Mouse (Mus musculus): ENCODE data around the gene Col23a1. TPM values are rescaled to one million over a fixed set of nuclear protein-coding genes. Genes with fewer than 3 reads are reported as not detected.

Gene Col23a1
- polyA plus RNA-seq, 1 experiment from 2014 or later: 9.1 TPM

DNA sequence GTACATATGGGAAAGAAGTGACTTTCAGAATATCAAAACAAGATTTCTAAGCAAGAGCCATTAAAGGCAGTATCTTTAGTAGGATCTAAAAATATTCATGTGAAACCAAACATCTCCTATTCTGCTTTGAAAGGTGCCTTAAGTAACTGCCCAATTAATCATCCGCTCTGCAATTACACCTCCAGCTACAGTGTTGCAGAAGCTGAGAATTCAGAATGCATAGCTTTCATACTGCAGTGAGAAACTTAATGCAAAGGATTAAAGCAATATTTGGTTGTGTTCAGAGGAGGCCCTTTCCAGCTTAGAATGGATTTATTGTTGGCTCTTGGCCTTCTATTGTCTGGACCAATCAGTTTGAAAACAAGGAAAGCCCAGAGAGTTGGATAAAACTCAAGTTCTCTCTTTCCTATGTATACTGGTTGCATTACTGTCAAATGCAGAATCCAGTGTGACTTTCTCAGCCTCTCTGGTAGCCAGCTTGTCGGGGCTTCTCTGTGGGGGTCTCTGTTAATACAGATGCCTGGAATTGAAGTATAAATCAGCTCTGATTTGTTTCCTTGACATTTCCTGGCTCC lies 4.3 kb downstream of the Col23a1 start:
- no peak overlapping the region for H3K9ac ChIP-seq (replicated peaks)
- H3K4me3 ChIP-seq (replicated peaks): no peak overlapping the region
- H3K27ac ChIP-seq (replicated peaks): peak overlapping the region; percentile 28; the same call in 1 of the 2 replicates
- peaks cover 19% of the 10 kb centered on the region for H3K4me1 ChIP-seq
- WGBS: 56% methylated on average over 2 of the region's 2 CpGs
- ATAC-seq (ENCODE audit: low FRiP score): no peak
- H3K4me2 ChIP-seq: no peak overlapping the region
- no peaks in the 10 kb centered on the region for H3K9me3 ChIP-seq (replicated peaks)
- H3K36me3 ChIP-seq: no peaks in the 10 kb centered on the region
- peaks cover 18% of the 10 kb centered on the region for H3K27me3 ChIP-seq (replicated peaks)

DNA sequence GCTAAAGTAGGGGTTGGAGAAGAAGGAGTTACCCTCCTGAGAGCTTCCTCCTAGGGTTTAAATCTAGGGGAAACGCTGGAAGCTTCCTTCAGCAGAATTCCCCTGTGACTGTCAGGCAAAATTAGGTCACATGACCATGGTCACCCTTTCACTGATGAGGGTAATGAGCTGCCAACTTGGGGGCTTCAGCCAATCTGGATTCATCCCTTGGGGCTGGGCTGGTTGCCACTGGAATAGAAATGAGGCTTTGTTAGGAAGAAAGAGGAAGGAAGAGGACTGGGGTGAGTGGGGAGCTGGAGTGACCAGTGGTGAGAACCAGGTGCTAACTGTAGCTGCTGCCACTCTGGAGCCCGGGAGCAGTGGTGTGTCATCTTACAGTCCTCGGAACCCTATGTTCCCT lies 6.0 kb downstream of the Col23a1 start:
- Histone ChIP-seq H3K4me1 (peaks cover 6% of the 10 kb centered on the region), H3K36me3 (no peaks in the 10 kb centered on the region), H3K9ac (replicated peaks) (no peak overlapping the region), H3K4me2 (no peak overlapping the region), H3K4me3 (replicated peaks) (no peak overlapping the region), H3K27ac (replicated peaks) (no peak overlapping the region), H3K9me3 (replicated peaks) (no peaks in the 10 kb centered on the region), H3K27me3 (replicated peaks) (peaks cover 12% of the 10 kb centered on the region)
- ATAC-seq (ENCODE audit: low FRiP score): no peak
- 78% methylated on average over 3 of the region's 3 CpGs for WGBS

DNA sequence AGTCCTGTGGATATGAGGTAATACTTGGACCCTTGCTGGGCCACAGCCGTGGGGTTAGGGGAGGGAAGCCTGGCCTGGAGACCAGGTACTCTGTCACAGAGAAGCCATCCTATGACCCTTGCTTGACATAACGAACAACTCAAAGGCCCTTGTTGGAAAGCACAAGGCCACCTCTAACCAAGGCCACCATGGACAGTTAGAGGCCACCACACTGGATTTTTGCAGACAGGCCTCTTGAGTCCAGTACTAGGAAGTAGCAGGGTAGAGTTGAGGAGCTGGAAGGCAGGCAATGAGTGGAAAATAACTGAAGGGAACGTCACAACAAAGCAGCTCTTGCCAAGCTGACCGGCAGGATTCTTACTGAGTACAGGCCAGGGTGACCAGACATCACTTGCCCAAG lies 9.0 kb downstream of the Col23a1 start:
- Histone ChIP-seq H3K9me3 (replicated peaks) (no peaks in the 10 kb centered on the region), H3K4me3 (replicated peaks) (no peak overlapping the region), H3K27ac (replicated peaks) (no peak overlapping the region), H3K4me2 (no peak overlapping the region), H3K27me3 (replicated peaks) (no peaks in the 10 kb centered on the region), H3K4me1 (0 out of 2 replicates have a peak, but pooled peaks cover 5% of the 10 kb centered on the region), H3K9ac (replicated peaks) (no peak overlapping the region), H3K36me3 (no peaks in the 10 kb centered on the region)
- ATAC-seq (ENCODE audit: low FRiP score): no peak
- 85% methylated on average over 4 of the region's 4 CpGs for WGBS

DNA sequence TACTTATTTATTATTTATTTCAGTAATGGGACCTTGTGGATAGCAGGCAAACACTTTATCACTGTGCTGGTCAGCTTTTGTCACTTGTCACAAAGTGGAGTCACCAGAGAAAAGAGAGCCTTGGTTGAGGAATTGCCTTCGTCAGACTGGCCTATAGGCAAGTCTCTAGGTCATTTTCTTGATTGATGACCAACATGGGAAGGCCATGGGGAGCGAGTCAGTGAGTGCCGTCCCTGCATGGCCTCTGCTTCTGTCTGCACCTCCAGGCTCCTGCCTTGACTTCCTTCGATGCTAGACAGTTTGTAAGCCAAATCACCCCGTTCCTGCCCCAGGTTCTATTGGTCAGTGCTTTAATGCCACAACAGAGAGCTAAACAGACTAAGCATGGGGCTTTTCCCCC lies 12.7 kb downstream of the Col23a1 start:
- Histone ChIP-seq H3K4me3 (replicated peaks) (no peak overlapping the region), H3K27me3 (replicated peaks) (no peaks in the 10 kb centered on the region), H3K9ac (replicated peaks) (no peak overlapping the region), H3K36me3 (no peaks in the 10 kb centered on the region), H3K27ac (replicated peaks) (no peak overlapping the region), H3K4me1 (0 out of 2 replicates have a peak, but pooled peaks cover 4% of the 10 kb centered on the region), H3K9me3 (replicated peaks) (no peaks in the 10 kb centered on the region), H3K4me2 (no peak overlapping the region)
- 70% methylated on average over 5 of the region's 5 CpGs for WGBS
- ATAC-seq (ENCODE audit: low FRiP score): no peak

DNA sequence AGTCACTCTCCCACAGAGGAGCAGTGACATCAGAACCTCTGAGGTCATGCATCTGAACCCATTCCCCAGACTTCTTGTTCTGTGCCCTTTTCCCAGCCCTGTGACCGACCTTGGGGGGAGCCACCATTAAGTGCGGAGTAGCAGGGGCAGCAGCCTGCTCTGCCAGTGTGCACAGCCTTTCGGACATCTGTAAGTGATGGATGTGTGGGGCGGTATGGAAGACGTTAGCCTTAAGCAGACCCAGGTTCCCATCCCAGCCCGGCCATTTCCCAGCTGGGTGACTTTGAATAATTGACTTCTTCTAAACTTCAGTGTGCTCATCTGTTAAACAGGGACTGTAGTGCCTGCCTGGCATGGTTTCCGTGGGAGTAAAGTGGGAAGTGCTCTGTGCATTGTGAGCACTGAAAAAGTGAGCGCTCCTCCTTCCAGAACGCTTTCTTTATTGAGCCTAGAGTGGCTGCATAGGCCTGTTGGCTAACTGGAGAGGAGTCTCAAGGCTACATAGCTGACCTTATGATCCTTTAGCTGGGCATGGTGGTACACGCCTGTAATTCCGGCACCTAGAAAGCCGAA lies 14.3 kb downstream of the Col23a1 start:
- Histone ChIP-seq H3K4me3 (replicated peaks) (no peak overlapping the region), H3K27ac (replicated peaks) (no peak overlapping the region), H3K27me3 (replicated peaks) (no peaks in the 10 kb centered on the region), H3K4me2 (no peak overlapping the region), H3K4me1 (0 out of 2 replicates have a peak, but pooled peaks cover 4% of the 10 kb centered on the region), H3K36me3 (no peaks in the 10 kb centered on the region), H3K9ac (replicated peaks) (no peak overlapping the region), H3K9me3 (replicated peaks) (no peaks in the 10 kb centered on the region)
- WGBS: 63% methylated on average over 12 of the region's 12 CpGs
- ATAC-seq (ENCODE audit: low FRiP score): no peak

DNA sequence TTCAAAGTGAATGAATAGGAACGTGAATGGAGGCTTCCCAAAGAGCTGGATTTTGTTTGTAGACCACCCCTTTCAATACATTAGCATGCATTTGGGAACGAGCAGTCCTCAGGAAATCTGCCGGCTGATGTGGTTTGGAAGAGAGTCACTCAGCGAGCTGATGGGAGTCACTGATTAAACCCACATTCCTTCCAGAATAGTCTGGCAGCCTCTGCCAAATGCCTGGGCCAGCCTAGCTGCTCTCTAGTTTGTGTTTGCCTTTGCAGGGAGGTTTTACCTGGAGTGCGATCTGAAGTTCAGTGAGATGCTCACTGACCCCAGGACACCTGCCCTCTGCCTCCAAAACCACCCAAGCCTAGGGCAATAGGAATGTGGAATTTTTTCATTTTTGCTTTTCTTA lies 18.6 kb downstream of the Col23a1 start:
- no peak overlapping the region for H3K4me2 ChIP-seq
- peaks cover 9% of the 10 kb centered on the region; the same call in 1 of the 2 replicates for H3K4me1 ChIP-seq
- H3K9ac ChIP-seq (replicated peaks): no peak overlapping the region
- H3K27me3 ChIP-seq (replicated peaks): no peaks in the 10 kb centered on the region
- H3K9me3 ChIP-seq (replicated peaks): no peaks in the 10 kb centered on the region
- ATAC-seq (ENCODE audit: low FRiP score): no peak
- 66% methylated on average over 5 of the region's 5 CpGs for WGBS
- H3K4me3 ChIP-seq (replicated peaks): no peak overlapping the region
- no peaks in the 10 kb centered on the region for H3K36me3 ChIP-seq
- H3K27ac ChIP-seq (replicated peaks): no peak overlapping the region

DNA sequence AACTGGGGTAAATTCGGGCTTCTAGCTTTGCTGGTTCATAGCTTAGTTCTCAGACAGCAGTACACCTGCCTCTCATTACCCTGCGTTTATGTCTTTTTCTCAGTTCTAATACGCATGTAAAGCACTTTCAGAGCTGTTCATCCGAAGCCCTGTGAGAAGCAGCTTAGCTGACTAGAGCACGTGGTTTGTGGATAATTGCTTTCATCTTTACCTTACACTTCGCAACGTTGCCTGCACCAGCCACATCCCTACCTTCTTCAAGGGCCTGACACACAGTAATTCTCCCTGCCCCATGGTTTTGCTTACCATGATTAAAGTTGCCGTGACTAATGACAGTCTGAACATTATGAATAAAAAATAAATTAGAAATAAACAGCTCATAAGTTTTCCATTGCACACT lies 22.1 kb downstream of the Col23a1 start:
- no peaks in the 10 kb centered on the region for H3K36me3 ChIP-seq
- no peak overlapping the region for H3K9ac ChIP-seq (replicated peaks)
- H3K9me3 ChIP-seq (replicated peaks): no peaks in the 10 kb centered on the region
- no peaks in the 10 kb centered on the region for H3K27me3 ChIP-seq (replicated peaks)
- H3K4me3 ChIP-seq (replicated peaks): no peak overlapping the region
- H3K4me1 ChIP-seq: peaks cover 5% of the 10 kb centered on the region; the same call in 1 of the 2 replicates
- H3K4me2 ChIP-seq: no peak overlapping the region
- peak overlapping the region; percentile 48; the same call in 1 of the 2 replicates for H3K27ac ChIP-seq (replicated peaks)
- 68% methylated on average over 8 of the region's 8 CpGs for WGBS
- peak; percentile 45 for ATAC-seq (ENCODE audit: low FRiP score)

DNA sequence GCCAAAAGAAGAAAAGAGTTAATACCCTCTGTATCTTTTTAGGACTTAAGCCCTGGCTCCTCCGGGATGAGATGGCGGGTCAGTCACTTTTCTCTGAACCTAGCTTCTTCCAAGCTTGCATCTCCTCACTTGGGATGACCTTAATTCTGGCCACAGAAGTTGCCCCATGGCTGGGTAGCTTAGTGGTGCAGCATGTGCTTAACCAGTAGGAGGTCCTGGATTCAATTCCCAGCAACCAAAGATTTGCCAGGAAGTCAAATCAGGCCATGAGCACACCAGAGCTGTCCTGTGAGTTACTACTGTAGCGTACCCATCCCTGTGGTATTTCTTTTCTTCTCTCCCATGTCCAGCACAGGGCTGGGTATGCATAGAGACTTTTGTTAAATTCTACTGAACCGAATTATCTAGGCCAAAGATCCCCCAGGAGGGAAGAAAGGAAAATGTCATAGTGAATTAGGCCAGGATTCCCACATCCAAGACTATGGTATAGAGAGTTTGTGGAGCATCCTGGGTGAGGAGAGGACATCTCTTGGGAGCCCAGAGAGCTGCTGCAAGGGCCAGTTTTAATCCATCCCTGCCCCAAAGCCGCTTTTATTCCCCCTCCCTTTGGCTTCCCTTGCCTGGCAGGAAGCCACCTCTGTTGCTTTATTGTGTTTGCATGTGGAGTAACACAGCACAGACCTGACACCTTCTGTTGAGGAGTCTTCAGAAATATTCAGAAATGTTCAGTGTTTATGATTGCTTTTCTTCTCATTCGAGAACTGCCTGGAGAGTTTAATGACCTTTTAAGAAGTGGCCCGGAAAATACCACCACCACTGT lies 26.5 kb downstream of the Col23a1 start:
- Histone ChIP-seq H3K4me3 (replicated peaks) (no peak overlapping the region), H3K27me3 (replicated peaks) (no peaks in the 10 kb centered on the region), H3K4me1 (peaks cover 5% of the 10 kb centered on the region; the same call in 1 of the 2 replicates), H3K4me2 (no peak overlapping the region), H3K36me3 (no peaks in the 10 kb centered on the region), H3K9me3 (replicated peaks) (no peaks in the 10 kb centered on the region), H3K27ac (replicated peaks) (no peak overlapping the region), H3K9ac (replicated peaks) (no peak overlapping the region)
- no peak for ATAC-seq (ENCODE audit: low FRiP score)
- 80% methylated on average over 7 of the region's 7 CpGs for WGBS

DNA sequence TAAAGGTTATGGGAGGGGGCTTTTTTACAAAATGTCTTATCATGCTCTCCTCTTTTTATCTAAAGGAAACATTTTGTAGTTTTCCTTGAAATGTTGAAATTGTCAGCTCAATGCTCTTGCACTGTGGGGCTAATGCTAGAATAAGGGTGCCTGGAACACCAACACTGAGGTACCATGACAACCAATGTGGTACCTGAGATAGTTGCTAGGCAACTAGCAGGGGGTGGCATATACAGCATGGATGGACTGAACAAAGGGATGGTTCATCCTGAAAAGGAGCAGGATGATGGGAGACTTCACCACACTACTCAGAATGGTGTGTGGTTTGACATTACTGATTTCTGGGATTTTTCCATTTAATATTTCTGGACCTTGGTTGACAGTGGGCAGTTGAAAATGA lies 30.9 kb downstream of the Col23a1 start:
- Histone ChIP-seq H3K4me2 (no peak overlapping the region), H3K9me3 (replicated peaks) (no peaks in the 10 kb centered on the region), H3K27me3 (replicated peaks) (no peaks in the 10 kb centered on the region), H3K27ac (replicated peaks) (no peak overlapping the region), H3K9ac (replicated peaks) (no peak overlapping the region), H3K4me1 (no peaks in the 10 kb centered on the region; the same call in 1 of the 2 replicates), H3K4me3 (replicated peaks) (no peak overlapping the region), H3K36me3 (no peaks in the 10 kb centered on the region)
- no peak for ATAC-seq (ENCODE audit: low FRiP score)

DNA sequence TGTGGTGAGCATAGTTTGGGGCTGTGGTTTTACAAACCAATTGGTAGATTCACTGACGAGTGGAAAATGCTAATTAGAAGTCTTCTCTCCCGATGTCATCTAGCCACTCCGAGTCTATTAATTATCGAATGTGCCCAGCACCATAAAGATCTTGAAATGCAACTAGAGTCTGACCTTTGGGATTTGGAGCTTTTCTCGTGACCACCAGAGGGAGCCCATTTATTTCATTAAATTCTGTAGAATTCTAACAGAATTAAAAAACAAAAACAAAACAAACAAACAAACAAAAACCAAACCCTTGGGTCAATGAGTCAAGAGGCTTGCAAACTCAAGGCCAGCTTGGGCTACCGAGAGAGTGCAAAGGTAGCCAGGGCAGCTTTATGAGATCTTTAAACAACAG lies 37.2 kb downstream of the Col23a1 start:
- WGBS: 60% methylated on average over 6 of the region's 6 CpGs
- Histone ChIP-seq H3K4me3 (replicated peaks) (no peak overlapping the region), H3K4me2 (no peak overlapping the region), H3K9ac (replicated peaks) (no peak overlapping the region), H3K9me3 (replicated peaks) (no peaks in the 10 kb centered on the region), H3K27ac (replicated peaks) (no peak overlapping the region), H3K4me1 (no peaks in the 10 kb centered on the region), H3K27me3 (replicated peaks) (no peaks in the 10 kb centered on the region), H3K36me3 (no peaks in the 10 kb centered on the region)
- no peak for ATAC-seq (ENCODE audit: low FRiP score)

DNA sequence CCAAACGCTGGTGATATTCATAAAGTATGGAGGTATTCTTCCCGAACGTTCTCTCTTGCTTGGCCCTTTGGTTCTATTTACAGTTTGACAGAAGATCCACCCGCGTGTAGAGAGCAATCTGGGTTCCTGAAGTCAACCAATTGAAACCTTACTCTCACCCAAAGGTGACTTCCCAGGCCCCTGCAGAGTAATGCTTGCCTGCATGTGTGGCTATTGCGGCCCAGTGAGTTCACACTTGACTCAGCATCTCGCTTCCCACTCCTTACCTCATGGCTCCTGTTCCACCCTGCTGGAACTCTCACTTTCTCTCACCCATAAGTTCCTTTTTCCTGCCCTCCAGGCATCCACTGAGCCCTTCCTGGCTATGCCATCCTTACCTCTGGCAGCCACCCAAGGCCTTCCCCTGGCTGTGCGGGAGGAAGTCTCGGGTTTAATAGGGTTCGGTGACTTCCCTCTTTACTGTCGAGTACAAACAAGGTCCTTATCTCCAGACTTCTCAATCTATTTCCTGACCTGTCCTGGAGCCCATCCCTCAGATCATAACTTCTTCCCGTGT lies 38.7 kb downstream of the Col23a1 start:
- no peak overlapping the region for H3K4me3 ChIP-seq (replicated peaks)
- H3K27ac ChIP-seq (replicated peaks): no peak overlapping the region
- H3K9ac ChIP-seq (replicated peaks): no peak overlapping the region
- H3K4me1 ChIP-seq: no peaks in the 10 kb centered on the region
- no peaks in the 10 kb centered on the region for H3K9me3 ChIP-seq (replicated peaks)
- H3K4me2 ChIP-seq: no peak overlapping the region
- 84% methylated on average over 12 of the region's 12 CpGs for WGBS
- H3K27me3 ChIP-seq (replicated peaks): no peaks in the 10 kb centered on the region
- no peaks in the 10 kb centered on the region for H3K36me3 ChIP-seq
- no peak for ATAC-seq (ENCODE audit: low FRiP score)
